Mouse (Mus musculus): ENCODE measurements around the gene Qrich1.
A peak's percentile ranks its signal among the peaks of the same experiment; 100 is the strongest.

Qrich1 gene

GRCm38 (mm10) chr9:108516380-108517251 lies at the start of gene Qrich1:
Gene Qrich1, plus strand, starts transcription at chr9:108516806.
- DNase-seq (ENCODE audit: low spot score): peak; percentile 96

GRCm38 (mm10) chr9:108469430-108469829 lies 47.2 kb upstream of the Qrich1 start:
- DNase-seq (ENCODE audit: low spot score): no peak

- DNase-seq (ENCODE audit: low spot score): no peak
Observed at GRCm38 (mm10) chr9:108469845-108470244, 46.8 kb upstream of the Qrich1 start.

- no peak for DNase-seq (ENCODE audit: low spot score)
Observed at GRCm38 (mm10) chr9:108474528-108474927, 42.1 kb upstream of the Qrich1 start.

- DNase-seq (ENCODE audit: low spot score): peak; percentile 84
Observed at GRCm38 (mm10) chr9:108478638-108479156, 37.9 kb upstream of the Qrich1 start.

- DNase-seq (ENCODE audit: low spot score): no peak
Observed at GRCm38 (mm10) chr9:108479241-108479640, 37.4 kb upstream of the Qrich1 start.

- peak; percentile 80 for DNase-seq (ENCODE audit: low spot score)
Observed at GRCm38 (mm10) chr9:108479721-108480351, 36.8 kb upstream of the Qrich1 start, which contains the start of gene Lamb2. Gene Lamb2, plus strand, starts transcription at chr9:108479736.

- DNase-seq (ENCODE audit: low spot score): no peak
Observed at GRCm38 (mm10) chr9:108480813-108481519, 35.6 kb upstream of the Qrich1 start.

GRCm38 (mm10) chr9:108481520-108482210 lies 34.9 kb upstream of the Qrich1 start:
- DNase-seq (ENCODE audit: low spot score): no peak

- DNase-seq (ENCODE audit: low spot score): no peak
Observed at GRCm38 (mm10) chr9:108483051-108483790, 33.4 kb upstream of the Qrich1 start.

GRCm38 (mm10) chr9:108484021-108484420 lies 32.6 kb upstream of the Qrich1 start:
- DNase-seq (ENCODE audit: low spot score): no peak

GRCm38 (mm10) chr9:108485301-108485875 lies 31.2 kb upstream of the Qrich1 start:
- no peak for DNase-seq (ENCODE audit: low spot score)

- no peak for DNase-seq (ENCODE audit: low spot score)
Observed at GRCm38 (mm10) chr9:108486973-108487530, 29.6 kb upstream of the Qrich1 start.

- DNase-seq (ENCODE audit: low spot score): no peak
Observed at GRCm38 (mm10) chr9:108488403-108488802, 28.2 kb upstream of the Qrich1 start.

GRCm38 (mm10) chr9:108489215-108489614 lies 27.4 kb upstream of the Qrich1 start:
- no peak for DNase-seq (ENCODE audit: low spot score)

- no peak for DNase-seq (ENCODE audit: low spot score)
Observed at GRCm38 (mm10) chr9:108489702-108490558, 26.7 kb upstream of the Qrich1 start.

GRCm38 (mm10) chr9:108490559-108491285 lies 25.9 kb upstream of the Qrich1 start, which contains the start of gene Usp19:
Gene Usp19, plus strand, starts transcription at chr9:108490602.
- DNase-seq (ENCODE audit: low spot score): peak; percentile 98

- DNase-seq (ENCODE audit: low spot score): no peak
Observed at GRCm38 (mm10) chr9:108491286-108491580, 25.4 kb upstream of the Qrich1 start.

Data from lung, postnatal 25 days (tissue).